Mouse (Mus musculus): ENCODE measurements around the gene Ube2g2.
"Not testable (repeated sequence)": the region's sequence is repeated elsewhere in the genome, so short reads cannot be mapped to it uniquely, and the experiment has no call there.

The Ube2g2 gene

GRCm38 (mm10) chr10:77647461-77647860 is 25.4 kb downstream of the Ube2g2 start:
- DNase-seq: no peak

GRCm38 (mm10) chr10:77647901-77648300 is 25.8 kb downstream of the Ube2g2 start:
- no peak for DNase-seq

DNA sequence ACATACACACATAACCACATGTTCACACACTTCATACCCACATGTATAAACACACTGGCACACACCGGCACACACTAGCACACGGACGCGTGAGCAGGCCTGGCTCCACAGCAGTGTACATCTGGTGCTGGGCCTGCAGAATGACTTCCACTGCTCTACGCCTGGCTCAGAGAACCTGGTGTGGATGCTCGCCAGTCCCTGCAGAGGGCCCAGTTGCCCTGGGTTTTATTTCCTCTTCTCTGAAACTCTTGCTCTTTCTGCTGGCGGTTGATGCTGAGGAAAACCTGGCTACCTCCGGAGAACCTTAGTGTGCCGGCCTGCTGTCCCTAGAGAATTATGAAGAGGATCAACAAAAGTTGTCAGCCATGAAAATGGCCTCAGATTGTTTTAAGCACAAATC is 30.0 kb downstream of the Ube2g2 start:
- DNase-seq: no peak

GRCm38 (mm10) chr10:77658286-77658994 is 36.4 kb downstream of the Ube2g2 start:
- DNase-seq: no peak

GRCm38 (mm10) chr10:77663949-77664665 is 42.0 kb downstream of the Ube2g2 start:
- DNase-seq: no peak

DNA sequence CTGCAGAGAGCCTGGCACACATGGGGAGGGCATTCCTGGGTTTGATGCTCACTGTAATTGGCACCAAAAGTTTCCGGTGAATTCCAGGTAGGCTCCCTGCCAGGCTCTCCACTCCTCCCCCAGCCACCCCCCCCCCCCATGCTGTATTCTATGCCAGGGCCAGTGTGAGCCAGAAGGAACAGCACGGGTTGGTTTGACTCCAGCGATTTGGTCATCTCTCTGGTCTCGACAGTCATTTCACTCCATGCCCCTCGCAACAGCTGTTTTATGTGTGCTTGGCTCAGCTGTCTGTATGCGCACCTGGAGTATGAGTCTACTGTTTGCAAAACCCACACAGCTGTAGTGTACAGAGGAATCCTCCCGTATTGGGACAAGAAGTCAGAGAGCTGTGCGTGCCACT is 44.3 kb downstream of the Ube2g2 start:
- DNase-seq: no peak

DNA sequence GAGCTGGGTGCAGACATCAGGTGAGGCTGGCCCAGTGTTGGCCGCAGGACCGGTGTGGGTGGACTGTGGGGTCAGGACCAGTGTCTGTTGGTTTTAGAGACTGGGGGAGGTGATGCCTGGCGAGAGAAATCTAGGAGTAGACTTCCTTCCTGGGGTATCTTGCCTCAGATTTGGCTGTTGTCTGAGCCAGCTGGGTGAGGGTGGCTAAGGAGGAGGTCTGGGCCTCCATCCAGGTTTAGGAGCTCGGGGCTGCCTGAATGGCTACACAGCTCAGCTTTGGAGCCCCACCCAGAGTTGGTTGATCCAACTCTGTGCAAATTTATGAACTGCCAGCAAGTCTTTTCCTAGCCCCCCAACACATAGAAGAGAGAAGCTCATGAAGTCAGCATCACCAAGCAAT is 45.3 kb downstream of the Ube2g2 start:
- DNase-seq: no peak

GRCm38 (mm10) chr10:77670710-77671109 is 48.6 kb downstream of the Ube2g2 start:
- DNase-seq: no peak

- no peak for DNase-seq
These were observed 49.4 kb downstream of the Ube2g2 start for GRCm38 (mm10) chr10:77671519-77671918.

DNA sequence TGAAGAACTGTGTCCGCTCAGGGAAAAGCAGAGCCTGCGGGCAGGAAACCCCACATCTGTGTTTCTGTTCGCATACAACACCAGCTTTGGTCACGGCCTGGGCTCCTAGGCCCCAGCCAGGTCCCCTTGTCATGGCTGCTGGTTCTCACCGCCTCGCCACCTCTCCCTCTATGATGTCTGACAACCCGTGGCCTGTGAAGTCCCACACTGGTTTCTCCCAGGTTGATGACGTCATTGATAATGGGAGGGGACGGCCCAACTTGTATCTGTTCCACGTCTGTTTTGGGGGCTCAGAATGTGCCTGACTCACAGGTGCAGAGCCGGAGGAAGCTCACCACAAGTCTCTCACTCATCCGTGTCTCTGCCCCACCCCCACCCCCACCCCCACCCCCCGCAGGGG is 51.7 kb downstream of the Ube2g2 start:
- DNase-seq: no peak

GRCm38 (mm10) chr10:77677562-77677961 is 55.5 kb downstream of the Ube2g2 start:
- no peak for DNase-seq

DNA sequence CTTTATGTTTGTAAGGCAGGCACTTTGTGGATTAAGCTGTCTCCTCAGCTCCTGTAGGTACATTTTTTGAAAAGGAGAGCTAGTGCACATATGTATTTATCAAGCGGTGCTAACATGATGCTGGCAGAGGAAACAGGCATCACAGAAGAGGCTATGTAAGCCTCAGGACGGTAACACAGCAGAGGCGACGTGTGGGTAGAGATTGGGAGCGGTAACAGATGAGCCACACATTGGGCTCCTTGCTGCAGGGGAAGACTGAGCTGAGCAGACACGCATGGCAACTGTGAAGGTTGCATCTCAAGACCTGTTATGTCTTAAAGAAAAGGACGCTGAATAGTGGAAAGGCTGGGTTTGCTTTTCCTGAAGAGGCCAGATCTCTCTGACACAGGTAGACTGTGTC is 60.9 kb downstream of the Ube2g2 start:
- no peak for DNase-seq

- DNase-seq: no peak
These were observed 62.1 kb downstream of the Ube2g2 start for GRCm38 (mm10) chr10:77684181-77684580.

- no peak for DNase-seq
These were observed 64.0 kb downstream of the Ube2g2 start, which contains the start of gene Tspear for GRCm38 (mm10) chr10:77685895-77686664. TSS of gene Tspear (plus strand) at chr10:77686569.

- DNase-seq: no peak
These were observed 64.9 kb downstream of the Ube2g2 start for GRCm38 (mm10) chr10:77687021-77687420.

DNA sequence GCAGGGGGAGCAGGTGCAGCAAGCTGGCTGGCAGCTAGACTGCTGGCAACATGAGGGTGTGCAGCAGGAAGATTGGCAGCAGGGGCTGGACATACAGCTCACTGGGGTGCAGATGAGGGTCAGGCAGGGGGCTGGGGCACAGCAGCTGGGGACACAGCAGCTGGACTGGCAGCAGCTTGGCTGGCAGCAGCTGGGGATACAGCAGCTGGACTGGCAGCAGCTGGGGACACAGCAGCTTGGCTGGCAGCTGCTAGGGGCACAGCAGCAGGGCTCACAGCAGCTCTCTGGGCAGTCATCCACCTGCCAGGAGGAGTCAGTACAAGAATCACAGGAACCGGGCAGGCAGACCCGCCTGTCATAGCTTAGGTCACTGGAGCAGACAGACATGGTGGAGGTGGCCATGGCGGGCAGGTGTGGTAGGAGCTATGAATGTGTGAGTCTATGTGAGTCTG is 68.3 kb downstream of the Ube2g2 start, which contains the start of gene Gm19402:
TSS of gene Gm19402 (minus strand) at position 402 of the 452 bp plus-strand sequence.
- not testable (repeated sequence) for DNase-seq

Measured in right cerebral cortex, postnatal 4 days (tissue).